In the genomic region with DNA sequence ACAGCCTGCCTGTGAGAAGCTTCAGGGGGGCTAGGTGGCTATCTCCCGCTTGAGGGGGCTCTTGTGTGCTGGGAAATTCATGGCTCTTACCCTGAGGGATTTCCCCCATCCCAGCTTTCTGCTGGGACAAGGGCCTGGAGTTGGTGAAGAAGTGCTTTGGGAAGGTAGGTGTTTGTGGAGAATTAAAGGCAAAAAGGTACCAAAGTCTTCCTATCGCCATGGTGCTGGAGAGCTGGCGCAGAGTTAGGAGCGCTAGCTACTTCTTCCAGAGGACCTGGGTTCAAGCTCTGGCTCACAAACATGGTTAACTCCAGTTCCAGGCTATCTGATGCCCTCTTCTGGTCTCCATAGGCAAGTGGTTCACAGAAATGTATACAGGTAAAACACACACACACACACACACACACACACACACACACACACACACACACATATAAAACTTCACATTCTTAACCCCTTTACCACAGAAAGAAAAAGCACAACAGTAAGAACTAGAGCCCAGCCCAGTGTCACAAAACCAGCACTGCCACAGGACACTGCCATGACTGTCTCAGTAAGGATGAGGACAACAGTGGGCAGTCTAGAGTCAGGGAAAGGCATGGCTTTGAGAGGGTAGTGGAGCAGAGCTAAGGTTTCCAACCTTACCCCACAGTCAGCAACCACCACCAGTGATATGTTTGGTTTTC, we compare ENCODE assay signal across 10 mouse cellular contexts. TPM values are rescaled to one million over a fixed set of nuclear protein-coding genes. Genes with fewer than 3 reads are reported as not detected.
DNase-seq lines count a peak whose midpoint lies in the region; ATAC-seq and TF ChIP-seq lines count a peak whose summit lies in the region.
"Had no signal": no experiment of that assay in that cellular context is flagged by ENCODE, and none has a peak within 500 bp of the region (broad histone marks: within the 10 kb centered on the region; RNA-seq: fewer than 3 reads in every experiment).

No protein-coding gene starts in this region.

- H3K9me3 ChIP-seq in hindbrain, embryonic 10.5 days, result no peaks in the 10 kb centered on the region
- no peaks in the 10 kb centered on the region for H3K9me3 ChIP-seq in hindbrain, embryonic 12.5 days (replicated peaks)
- no peaks in the 10 kb centered on the region for H3K9me3 ChIP-seq in midbrain, postnatal 0 days (ENCODE audit: low read length)
- no peaks in the 10 kb centered on the region for H3K9me3 ChIP-seq in midbrain, embryonic 16.5 days (replicated peaks; ENCODE audit: control insufficient read depth, low read length, poor library complexity, severe bottlenecking)
- H3K9me3 ChIP-seq in intestine, embryonic 15.5 days, result no peaks in the 10 kb centered on the region
- H3K9me3 ChIP-seq in stomach, postnatal 0 days (ENCODE audit: control insufficient read depth, low read length), result no peaks in the 10 kb centered on the region

- H3K4me1 ChIP-seq in hindbrain, embryonic 10.5 days (replicated peaks), result peaks cover 58% of the 10 kb centered on the region
- H3K4me1 ChIP-seq in hindbrain, embryonic 12.5 days, result peaks cover 39% of the 10 kb centered on the region
- H3K4me1 ChIP-seq in midbrain, postnatal 0 days (ENCODE audit: insufficient read depth, low read length), result peaks cover 2% of the 10 kb centered on the region; the same call in 1 of the 2 replicates
- peaks cover 6% of the 10 kb centered on the region; the same call in 1 of the 2 replicates for H3K4me1 ChIP-seq in midbrain, embryonic 16.5 days (ENCODE audit: control insufficient read depth, insufficient read depth, low read length)
- peaks cover 48% of the 10 kb centered on the region for H3K4me1 ChIP-seq in intestine, embryonic 15.5 days (replicated peaks)
- H3K4me1 ChIP-seq in stomach, postnatal 0 days (replicated peaks; ENCODE audit: control insufficient read depth, insufficient read depth), result peaks cover 2% of the 10 kb centered on the region; the same call in 1 of the 2 replicates

- ATAC-seq in hindbrain, embryonic 12.5 days (ENCODE audit: low FRiP score), result no peak
- no peak for ATAC-seq in midbrain, postnatal 0 days (ENCODE audit: low FRiP score)
- ATAC-seq in midbrain, embryonic 16.5 days, result no peak
- ATAC-seq in intestine, embryonic 15.5 days, result no peak
- no peak for ATAC-seq in stomach, postnatal 0 days (ENCODE audit: low FRiP score, low TSS enrichment)

- H3K27me3 ChIP-seq in hindbrain, embryonic 10.5 days (ENCODE audit: insufficient read depth, poor library complexity, severe bottlenecking), result no peaks in the 10 kb centered on the region
- no peaks in the 10 kb centered on the region for H3K27me3 ChIP-seq in hindbrain, embryonic 12.5 days
- no peaks in the 10 kb centered on the region for H3K27me3 ChIP-seq in midbrain, postnatal 0 days (ENCODE audit: insufficient read depth, low read length)
- H3K27me3 ChIP-seq in midbrain, embryonic 16.5 days (ENCODE audit: control insufficient read depth, insufficient read depth, low read depth, low read length), result no peaks in the 10 kb centered on the region
- H3K27me3 ChIP-seq in intestine, embryonic 15.5 days (replicated peaks), result no peaks in the 10 kb centered on the region
- no peaks in the 10 kb centered on the region for H3K27me3 ChIP-seq in stomach, postnatal 0 days (ENCODE audit: control insufficient read depth, insufficient read depth, low read length)

- TF ChIP-seq CTCF in midbrain, postnatal 0 days (IDR thresholded peaks at IDR 0.05), result peak; percentile 24; the same call in 1 of the 2 replicates
- TF ChIP-seq CTCF in stomach, postnatal 0 days (IDR thresholded peaks at IDR 0.05; ENCODE audit: low read depth), result peak; percentile 47

- no peak overlapping the region for H3K4me2 ChIP-seq in hindbrain, embryonic 12.5 days (replicated peaks)
- no peak overlapping the region; the same call in 1 of the 2 replicates for H3K4me2 ChIP-seq in midbrain, postnatal 0 days (ENCODE audit: low read depth, low read length, poor library complexity, severe bottlenecking)
- H3K4me2 ChIP-seq in midbrain, embryonic 16.5 days (ENCODE audit: low read length), result no peak overlapping the region
- peak overlapping the region; percentile 87; the same call in 1 of the 2 replicates for H3K4me2 ChIP-seq in intestine, embryonic 15.5 days (replicated peaks)
- peak overlapping the region; percentile 62 for H3K4me2 ChIP-seq in stomach, postnatal 0 days (replicated peaks; ENCODE audit: low read depth)

- H3K27ac ChIP-seq in hindbrain, embryonic 10.5 days, result 0 out of 2 replicates have a peak overlapping the region, but pooled peaks have one; percentile 51
- no peak overlapping the region for H3K27ac ChIP-seq in hindbrain, embryonic 12.5 days
- H3K27ac ChIP-seq in midbrain, postnatal 0 days (ENCODE audit: low read depth, low read length), result no peak overlapping the region
- no peak overlapping the region for H3K27ac ChIP-seq in midbrain, embryonic 16.5 days (ENCODE audit: low read length)
- H3K27ac ChIP-seq in intestine, embryonic 15.5 days, result no peak overlapping the region
- H3K27ac ChIP-seq in stomach, postnatal 0 days (replicated peaks), result peak overlapping the region; percentile 20

- no peak overlapping the region for H3K9ac ChIP-seq in hindbrain, embryonic 12.5 days
- no peak overlapping the region for H3K9ac ChIP-seq in midbrain, postnatal 0 days (replicated peaks; ENCODE audit: low read length, poor library complexity, severe bottlenecking)
- H3K9ac ChIP-seq in midbrain, embryonic 16.5 days (ENCODE audit: low read depth, low read length), result no peak overlapping the region
- 0 out of 2 replicates have a peak overlapping the region, but pooled peaks have one; percentile 1 for H3K9ac ChIP-seq in intestine, embryonic 15.5 days
- H3K9ac ChIP-seq in stomach, postnatal 0 days (ENCODE audit: low read length), result no peak overlapping the region

- no peak overlapping the region for H3K4me3 ChIP-seq in hindbrain, embryonic 10.5 days
- no peak overlapping the region for H3K4me3 ChIP-seq in hindbrain, embryonic 12.5 days
- H3K4me3 ChIP-seq in midbrain, postnatal 0 days (ENCODE audit: low read depth, low read length), result no peak overlapping the region
- H3K4me3 ChIP-seq in midbrain, embryonic 16.5 days (ENCODE audit: low read depth, low read length), result no peak overlapping the region
- H3K4me3 ChIP-seq in intestine, embryonic 15.5 days (replicated peaks), result no peak overlapping the region
- H3K4me3 ChIP-seq in stomach, postnatal 0 days (ENCODE audit: low read depth, low read length), result peak overlapping the region; percentile 66

- H3K36me3 ChIP-seq in hindbrain, embryonic 10.5 days, result peaks cover 4% of the 10 kb centered on the region
- H3K36me3 ChIP-seq in hindbrain, embryonic 12.5 days, result peaks cover 3% of the 10 kb centered on the region; the same call in 1 of the 2 replicates
- no peaks in the 10 kb centered on the region for H3K36me3 ChIP-seq in midbrain, postnatal 0 days (ENCODE audit: insufficient read depth, low read length)
- H3K36me3 ChIP-seq in midbrain, embryonic 16.5 days (ENCODE audit: control insufficient read depth, insufficient read depth, low read length), result no peaks in the 10 kb centered on the region
- peaks cover 3% of the 10 kb centered on the region; the same call in 1 of the 2 replicates for H3K36me3 ChIP-seq in intestine, embryonic 15.5 days
- H3K36me3 ChIP-seq in stomach, postnatal 0 days (ENCODE audit: control insufficient read depth, insufficient read depth, low read length), result peaks cover 3% of the 10 kb centered on the region; the same call in 1 of the 2 replicates

- DNase-seq in hindbrain, embryonic 10.5 days (ENCODE audit: low spot score), result no peak
- no peak for DNase-seq in midbrain, postnatal 0 days (ENCODE audit: low spot score)
- no peak for DNase-seq in stomach, postnatal 0 days (ENCODE audit: low spot score)
- DNase-seq in cerebellum, postnatal 25 days, result no peak
- DNase-seq in testis, postnatal 10 days (ENCODE audit: low spot score), result no peak
- DNase-seq: embryo, embryonic 11 days; thymus, postnatal 25 days had no signal

- TF ChIP-seq EP300 in stomach, postnatal 0 days (optimal IDR thresholded peaks at IDR 0.05), result no peak

- 89% methylated on average over 4 of the region's 4 CpGs for WGBS in hindbrain, embryonic 10.5 days
- 91% methylated on average over 4 of the region's 4 CpGs for WGBS in hindbrain, embryonic 12.5 days
- WGBS in midbrain, postnatal 0 days, result 84% methylated on average over 4 of the region's 4 CpGs
- 82% methylated on average over 4 of the region's 4 CpGs for WGBS in midbrain, embryonic 16.5 days
- 85% methylated on average over 4 of the region's 4 CpGs for WGBS in intestine, embryonic 15.5 days
- WGBS in stomach, postnatal 0 days, result 83% methylated on average over 4 of the region's 4 CpGs

RNA-seq across cellular contexts. Expression of gene Plekho2, which starts 2.2 kb away (rescaled TPM):
- polyA plus RNA-seq in hindbrain, embryonic 10.5 days (2016; fragmentation: Nextera tagmentation; extraction: Ambion mirVana), result 14.5 and 15.2 TPM in 2 replicates
- polyA plus RNA-seq in hindbrain, embryonic 12.5 days (2016; fragmentation: Nextera tagmentation; extraction: Ambion mirVana), result 12.4 and 14.1 TPM in 2 replicates
- total RNA-seq in midbrain, postnatal 0 days (2014; rRNA removed), result 7.5 and 9.0 TPM in 2 replicates
- 3.1 and 3.8 TPM in 2 replicates for polyA plus RNA-seq in midbrain, postnatal 0 days (2015; fragmentation: Nextera tagmentation; extraction: Ambion mirVana)
- polyA plus RNA-seq in midbrain, embryonic 16.5 days (2015; fragmentation: Nextera tagmentation; extraction: Ambion mirVana), result 3.1 and 3.8 TPM in 2 replicates
- 11.0 and 11.2 TPM in 2 replicates for polyA plus RNA-seq in intestine, embryonic 15.5 days (2015; fragmentation: Nextera tagmentation; extraction: Ambion mirVana)
- polyA plus RNA-seq in stomach, postnatal 0 days (2015; fragmentation: Nextera tagmentation; extraction: Ambion mirVana), result 9.6 and 10.6 TPM in 2 replicates

RNA-seq across cellular contexts. Expression of gene Pif1, which starts 9.3 kb away (rescaled TPM):
- 24.2 and 27.2 TPM in 2 replicates for polyA plus RNA-seq in hindbrain, embryonic 10.5 days (2016; fragmentation: Nextera tagmentation; extraction: Ambion mirVana)
- 13.9 and 16.5 TPM in 2 replicates for polyA plus RNA-seq in hindbrain, embryonic 12.5 days (2016; fragmentation: Nextera tagmentation; extraction: Ambion mirVana)
- 0.99 and 2.2 TPM in 2 replicates for total RNA-seq in midbrain, postnatal 0 days (2014; rRNA removed)
- polyA plus RNA-seq in midbrain, postnatal 0 days (2015; fragmentation: Nextera tagmentation; extraction: Ambion mirVana), result 0.33 and 0.77 TPM in 2 replicates
- 2.0 and 2.1 TPM in 2 replicates for polyA plus RNA-seq in midbrain, embryonic 16.5 days (2015; fragmentation: Nextera tagmentation; extraction: Ambion mirVana)
- polyA plus RNA-seq in intestine, embryonic 15.5 days (2015; fragmentation: Nextera tagmentation; extraction: Ambion mirVana), result 9.1 and 9.6 TPM in 2 replicates
- 2.1 and 2.4 TPM in 2 replicates for polyA plus RNA-seq in stomach, postnatal 0 days (2015; fragmentation: Nextera tagmentation; extraction: Ambion mirVana)

RNA-seq across cellular contexts. Expression of gene Rbpms2, which starts 51.8 kb away (rescaled TPM):
- polyA plus RNA-seq in hindbrain, embryonic 10.5 days (2016; fragmentation: Nextera tagmentation; extraction: Ambion mirVana), result 28.4 and 32.5 TPM in 2 replicates
- polyA plus RNA-seq in hindbrain, embryonic 12.5 days (2016; fragmentation: Nextera tagmentation; extraction: Ambion mirVana), result 13.7 and 15.0 TPM in 2 replicates
- 3.1 and 5.8 TPM in 2 replicates for total RNA-seq in midbrain, postnatal 0 days (2014; rRNA removed)
- 3.4 and 3.7 TPM in 2 replicates for polyA plus RNA-seq in midbrain, postnatal 0 days (2015; fragmentation: Nextera tagmentation; extraction: Ambion mirVana)
- polyA plus RNA-seq in midbrain, embryonic 16.5 days (2015; fragmentation: Nextera tagmentation; extraction: Ambion mirVana), result 2.9 TPM in 2 replicates
- 18.9 and 19.6 TPM in 2 replicates for polyA plus RNA-seq in intestine, embryonic 15.5 days (2015; fragmentation: Nextera tagmentation; extraction: Ambion mirVana)
- 18.1 and 19.9 TPM in 2 replicates for polyA plus RNA-seq in stomach, postnatal 0 days (2015; fragmentation: Nextera tagmentation; extraction: Ambion mirVana)

RNA-seq across cellular contexts. Expression of gene Ankdd1a, which starts 57.7 kb away (rescaled TPM):
- 0.11 TPM in 1 of 2 replicates, not detected in the other for polyA plus RNA-seq in hindbrain, embryonic 10.5 days (2016; fragmentation: Nextera tagmentation; extraction: Ambion mirVana)
- polyA plus RNA-seq in hindbrain, embryonic 12.5 days (2016; fragmentation: Nextera tagmentation; extraction: Ambion mirVana), result 0.22 TPM in 1 of 2 replicates, not detected in the other
- 5.4 and 5.5 TPM in 2 replicates for total RNA-seq in midbrain, postnatal 0 days (2014; rRNA removed)
- polyA plus RNA-seq in midbrain, postnatal 0 days (2015; fragmentation: Nextera tagmentation; extraction: Ambion mirVana), result 1.4 TPM in 2 replicates
- polyA plus RNA-seq in midbrain, embryonic 16.5 days (2015; fragmentation: Nextera tagmentation; extraction: Ambion mirVana), result 1.1 and 1.8 TPM in 2 replicates
- not detected in 2 replicates for polyA plus RNA-seq in intestine, embryonic 15.5 days (2015; fragmentation: Nextera tagmentation; extraction: Ambion mirVana)
- 0.18 and 0.35 TPM in 2 replicates for polyA plus RNA-seq in stomach, postnatal 0 days (2015; fragmentation: Nextera tagmentation; extraction: Ambion mirVana)

Comparison
In these comparisons a context has a peak if more than half of its experiments do, and no peak if none do; other contexts are left out.
1. H3K27ac ChIP-seq: peak in hindbrain, embryonic 10.5 days (single experiment) and stomach, postnatal 0 days (single experiment); none in hindbrain, embryonic 12.5 days (single experiment), midbrain, postnatal 0 days (single experiment), midbrain, embryonic 16.5 days (single experiment) and intestine, embryonic 15.5 days (single experiment).
2. H3K4me2 ChIP-seq: peak in intestine, embryonic 15.5 days (single experiment) and stomach, postnatal 0 days (single experiment); none in hindbrain, embryonic 12.5 days (single experiment), midbrain, postnatal 0 days (single experiment) and midbrain, embryonic 16.5 days (single experiment).